Mouse (Mus musculus): ENCODE results near the gene 9430097D07Rik.

The 9430097D07Rik gene

DNA sequence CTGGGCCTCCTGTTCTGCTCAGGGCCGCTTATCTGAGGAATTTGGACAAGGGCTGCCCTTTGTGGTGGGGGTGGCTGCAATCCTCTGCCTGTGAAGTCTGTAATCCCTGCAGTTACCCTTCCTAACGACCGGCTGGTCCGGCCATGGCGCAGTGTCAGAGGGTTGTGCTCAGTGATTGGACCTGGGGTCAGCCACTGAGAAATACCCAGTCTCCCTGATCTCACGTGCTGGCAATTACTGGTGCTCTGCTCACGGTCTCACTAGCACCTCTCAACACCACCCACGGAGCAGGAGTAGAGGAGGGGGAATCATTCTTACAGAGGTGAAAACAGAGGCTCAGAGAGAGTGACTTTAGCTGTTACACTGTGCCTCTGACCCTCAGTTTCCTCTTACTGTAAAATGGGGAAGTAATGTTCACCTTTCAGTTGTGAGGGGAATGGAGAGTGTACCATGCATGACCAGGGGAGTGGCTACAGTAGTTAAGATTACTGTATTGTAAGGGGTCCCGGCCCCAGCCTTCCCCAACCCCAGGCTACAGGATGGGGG is 38.1 kb downstream of the 9430097D07Rik start:
- Histone ChIP-seq H3K36me3 (ENCODE audit: control insufficient read depth, insufficient read depth, low read length, poor library complexity, severe bottlenecking) (no peaks in the 10 kb centered on the region), H3K27me3 (ENCODE audit: control insufficient read depth, insufficient read depth, low read length, poor library complexity, severe bottlenecking) (no peaks in the 10 kb centered on the region)
- DNase-seq (ENCODE audit: low read depth, low spot score), result peak; percentile 78

DNA sequence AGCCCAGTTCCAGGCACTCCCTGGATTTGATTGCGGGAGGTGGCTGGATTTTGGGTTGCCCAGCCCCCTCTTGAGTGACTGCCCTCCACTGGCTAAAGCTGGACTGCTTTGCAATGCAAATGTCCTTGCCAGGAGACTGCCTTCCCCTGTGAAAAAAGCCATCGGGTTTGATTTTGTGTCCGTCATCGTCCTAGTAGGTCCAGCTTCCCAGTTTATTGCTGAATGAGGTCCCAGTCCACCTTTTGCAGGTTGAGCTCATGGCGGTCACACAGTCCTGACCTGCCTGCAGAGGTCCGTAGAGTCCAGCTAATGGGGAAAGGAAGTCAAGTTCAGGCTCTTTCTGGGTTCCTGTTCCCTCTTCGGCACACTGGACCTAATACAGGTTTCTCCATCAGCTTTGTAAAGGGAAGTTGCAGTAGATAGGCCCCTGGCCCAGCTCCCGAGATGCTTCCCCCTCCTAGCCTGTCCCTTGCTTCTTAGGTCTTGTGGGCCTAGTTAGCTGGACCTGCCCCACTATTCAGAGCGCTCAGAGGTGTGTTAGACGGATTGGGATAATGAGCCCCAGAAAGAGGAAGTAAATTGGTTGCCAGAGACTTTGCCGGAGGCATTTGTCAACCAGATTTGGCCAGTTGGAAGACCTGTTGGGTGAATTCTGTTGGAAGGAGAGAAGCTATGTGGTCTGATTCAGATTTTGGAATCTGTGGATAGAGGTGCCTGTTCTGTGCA is 38.7 kb downstream of the 9430097D07Rik start:
- Histone ChIP-seq H3K27me3 (ENCODE audit: control insufficient read depth, insufficient read depth, low read length, poor library complexity, severe bottlenecking) (no peaks in the 10 kb centered on the region), H3K36me3 (ENCODE audit: control insufficient read depth, insufficient read depth, low read length, poor library complexity, severe bottlenecking) (no peaks in the 10 kb centered on the region)
- DNase-seq (ENCODE audit: low read depth, low spot score), result peak; percentile 58

DNA sequence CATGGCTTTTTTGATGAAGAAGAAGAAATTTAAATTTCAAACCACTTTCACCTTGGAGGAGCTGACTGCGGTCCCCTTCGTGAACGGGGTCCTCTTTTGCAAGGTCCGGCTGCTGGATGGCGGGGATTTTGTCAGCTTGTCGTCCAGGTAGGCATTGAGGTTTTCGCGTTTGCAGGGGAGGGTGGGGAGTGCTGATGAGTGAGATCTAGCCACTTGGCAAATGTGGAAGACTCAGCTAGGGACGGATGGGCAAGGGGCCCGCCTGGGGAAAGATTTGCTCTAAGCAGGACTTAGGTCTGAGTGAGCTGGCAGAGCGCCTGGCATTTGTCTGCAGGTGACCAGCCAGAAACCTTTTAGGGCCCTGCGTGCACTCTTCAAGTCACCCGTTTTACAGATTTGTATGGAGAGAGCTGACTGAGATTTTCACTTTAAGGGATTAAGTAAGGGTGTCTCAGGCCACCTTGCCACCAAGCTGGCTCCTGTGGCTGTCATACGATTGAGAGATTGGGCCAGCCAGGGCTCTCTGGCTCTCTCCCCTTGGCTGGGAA is 39.3 kb downstream of the 9430097D07Rik start:
- Histone ChIP-seq H3K27me3 (ENCODE audit: control insufficient read depth, insufficient read depth, low read length, poor library complexity, severe bottlenecking) (no peaks in the 10 kb centered on the region), H3K36me3 (ENCODE audit: control insufficient read depth, insufficient read depth, low read length, poor library complexity, severe bottlenecking) (no peaks in the 10 kb centered on the region)
- peak; percentile 29 for DNase-seq (ENCODE audit: low read depth, low spot score)

DNA sequence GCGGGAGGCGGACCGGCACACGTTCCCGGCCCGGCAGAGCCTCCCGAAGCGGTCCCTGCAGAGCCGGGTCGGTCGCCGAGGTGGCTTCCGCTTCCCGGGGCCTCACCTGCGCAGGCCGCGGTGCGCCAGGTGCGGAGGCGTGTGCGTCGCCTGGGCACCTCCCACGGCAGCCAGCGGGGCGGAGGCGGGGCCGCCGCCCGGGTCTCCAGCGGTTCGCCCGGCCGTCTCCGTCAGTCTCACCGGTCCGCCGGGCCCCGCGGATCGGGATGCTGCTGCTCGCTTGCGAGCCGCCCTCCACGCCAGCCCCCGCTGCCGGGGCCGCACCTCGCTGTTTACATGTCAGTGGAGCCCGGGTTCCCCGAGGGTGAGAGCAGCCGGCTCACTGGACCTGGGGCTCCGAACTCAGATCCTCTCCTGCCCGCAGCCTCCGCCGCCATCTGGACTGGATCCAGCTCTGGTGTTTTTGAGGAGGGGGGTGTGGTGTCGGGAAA is 39.9 kb downstream of the 9430097D07Rik start:
- Histone ChIP-seq H3K27me3 (ENCODE audit: control insufficient read depth, insufficient read depth, low read length, poor library complexity, severe bottlenecking) (no peaks in the 10 kb centered on the region), H3K36me3 (ENCODE audit: control insufficient read depth, insufficient read depth, low read length, poor library complexity, severe bottlenecking) (no peaks in the 10 kb centered on the region)
- peak; percentile 80 for DNase-seq (ENCODE audit: low read depth, low spot score)

DNA sequence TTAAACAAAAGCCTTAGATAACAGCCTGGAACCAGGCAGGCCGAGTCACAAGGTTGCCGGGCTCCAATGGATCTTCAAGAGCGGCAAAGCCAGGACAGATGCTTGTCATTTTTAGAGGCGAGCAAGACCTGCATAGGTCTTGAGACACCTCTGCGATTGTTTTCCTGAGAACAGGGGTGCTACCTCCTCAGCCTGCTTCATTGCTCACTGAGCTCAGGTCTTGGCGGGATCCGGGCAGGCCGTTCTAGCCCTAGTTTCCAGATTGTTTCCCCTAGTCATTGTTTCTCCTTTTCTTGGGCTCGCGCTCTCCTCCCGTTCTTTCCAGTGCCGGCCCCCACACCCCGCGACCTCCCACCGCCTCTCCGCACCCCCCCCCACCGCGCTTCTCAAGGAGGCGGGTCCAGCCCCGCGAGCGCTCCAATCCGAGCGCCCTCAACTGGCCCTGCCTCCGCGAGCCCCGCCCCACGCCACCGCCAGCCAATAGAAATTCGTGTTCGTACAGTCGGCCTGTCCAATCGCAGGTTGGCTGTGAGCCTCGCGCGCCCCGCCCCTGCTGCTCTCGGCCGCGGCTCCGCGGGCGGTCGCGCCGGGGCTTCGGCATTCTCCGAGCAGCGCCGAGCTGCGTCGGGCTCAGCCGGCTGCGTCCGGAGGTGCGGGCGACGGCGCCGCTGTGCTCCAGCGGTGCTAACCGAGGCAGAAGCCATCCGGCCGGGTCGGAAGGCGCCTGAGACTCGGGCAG is 40.6 kb downstream of the 9430097D07Rik start, which contains the start of gene Fam102a:
Fam102a (plus strand) TSS at position 600 of the 739 bp plus-strand sequence.
- Histone ChIP-seq H3K36me3 (ENCODE audit: control insufficient read depth, insufficient read depth, low read length, poor library complexity, severe bottlenecking) (no peaks in the 10 kb centered on the region), H3K27me3 (ENCODE audit: control insufficient read depth, insufficient read depth, low read length, poor library complexity, severe bottlenecking) (no peaks in the 10 kb centered on the region)
- peak; percentile 97 for DNase-seq (ENCODE audit: low read depth, low spot score)

DNA sequence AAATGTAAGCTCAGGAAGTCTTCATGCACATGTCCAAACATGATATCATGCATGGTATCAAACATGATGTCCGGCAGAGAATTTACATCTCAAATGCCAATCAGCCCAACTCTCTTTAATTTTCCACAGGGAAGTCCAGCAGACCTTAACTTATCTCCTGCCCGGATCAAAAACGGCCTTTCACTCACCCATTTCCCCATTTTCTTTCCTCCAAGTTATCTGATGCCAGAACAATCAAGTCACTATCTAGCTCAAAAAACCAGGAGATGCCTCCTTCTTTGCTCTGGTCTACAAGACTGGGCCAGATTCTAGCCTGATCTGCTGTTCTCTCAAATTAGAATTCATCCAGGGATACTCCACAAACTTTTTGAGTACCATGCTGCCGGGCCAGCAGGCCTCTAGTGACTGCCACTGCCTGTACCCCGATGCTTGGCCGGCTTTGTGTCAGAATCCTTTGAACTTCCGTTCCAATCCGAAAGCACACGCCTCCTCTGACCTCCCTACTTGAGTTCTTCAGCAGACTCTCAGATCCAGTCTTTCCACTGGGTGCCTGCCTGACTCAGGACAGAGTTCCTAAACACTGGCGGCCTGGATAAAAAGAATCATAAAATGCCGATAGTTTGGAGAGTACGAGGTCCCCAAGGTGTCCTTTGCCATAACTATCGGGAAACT is 41.3 kb downstream of the 9430097D07Rik start:
- Histone ChIP-seq H3K27me3 (ENCODE audit: control insufficient read depth, insufficient read depth, low read length, poor library complexity, severe bottlenecking) (no peaks in the 10 kb centered on the region), H3K36me3 (ENCODE audit: control insufficient read depth, insufficient read depth, low read length, poor library complexity, severe bottlenecking) (no peaks in the 10 kb centered on the region)
- DNase-seq (ENCODE audit: low read depth, low spot score), result peak; percentile 58

DNA sequence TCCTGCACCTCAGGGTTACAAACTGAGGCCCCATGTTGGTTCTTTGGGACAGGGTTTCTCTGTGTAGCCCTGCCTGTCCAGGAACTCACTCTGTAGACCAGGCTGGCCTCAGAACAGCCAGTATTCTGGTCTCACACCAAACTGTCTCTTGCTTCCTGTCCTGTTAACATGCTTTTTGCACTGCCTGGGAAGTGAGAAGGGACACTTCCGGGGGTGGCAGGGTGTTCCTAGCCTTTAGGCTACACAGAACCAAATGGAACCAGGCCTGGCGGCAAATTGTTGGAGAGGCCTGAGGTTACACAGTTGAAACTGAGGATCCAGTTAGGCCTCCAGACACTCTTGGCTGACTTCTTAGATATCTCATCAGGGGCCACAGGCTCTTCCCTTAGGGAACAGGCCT is 42.3 kb downstream of the 9430097D07Rik start:
- Histone ChIP-seq H3K36me3 (ENCODE audit: control insufficient read depth, insufficient read depth, low read length, poor library complexity, severe bottlenecking) (no peaks in the 10 kb centered on the region), H3K27me3 (ENCODE audit: control insufficient read depth, insufficient read depth, low read length, poor library complexity, severe bottlenecking) (no peaks in the 10 kb centered on the region)
- DNase-seq (ENCODE audit: low read depth, low spot score), result no peak

DNA sequence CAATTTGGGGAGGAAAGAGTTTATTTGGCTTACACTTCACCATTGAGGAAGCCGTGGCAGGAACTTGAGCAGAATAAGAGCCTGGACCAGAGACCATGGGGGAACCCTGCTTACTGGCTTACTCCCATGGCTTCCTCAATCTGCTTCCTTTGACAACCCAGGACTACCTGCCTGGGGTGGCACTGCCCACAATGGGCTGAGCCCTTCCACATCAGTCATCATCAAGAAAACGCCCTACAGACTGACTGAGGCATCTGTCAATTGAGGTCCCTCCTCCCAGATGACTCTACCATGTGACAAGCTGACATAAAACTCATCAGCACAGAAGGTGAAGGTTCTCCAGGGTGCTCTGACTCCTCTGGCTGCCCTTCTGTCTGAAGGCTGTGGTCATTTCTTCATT is 45.0 kb downstream of the 9430097D07Rik start:
- Histone ChIP-seq H3K36me3 (ENCODE audit: control insufficient read depth, insufficient read depth, low read length, poor library complexity, severe bottlenecking) (no peaks in the 10 kb centered on the region), H3K27me3 (ENCODE audit: control insufficient read depth, insufficient read depth, low read length, poor library complexity, severe bottlenecking) (no peaks in the 10 kb centered on the region)
- DNase-seq (ENCODE audit: low read depth, low spot score), result peak; percentile 14

DNA sequence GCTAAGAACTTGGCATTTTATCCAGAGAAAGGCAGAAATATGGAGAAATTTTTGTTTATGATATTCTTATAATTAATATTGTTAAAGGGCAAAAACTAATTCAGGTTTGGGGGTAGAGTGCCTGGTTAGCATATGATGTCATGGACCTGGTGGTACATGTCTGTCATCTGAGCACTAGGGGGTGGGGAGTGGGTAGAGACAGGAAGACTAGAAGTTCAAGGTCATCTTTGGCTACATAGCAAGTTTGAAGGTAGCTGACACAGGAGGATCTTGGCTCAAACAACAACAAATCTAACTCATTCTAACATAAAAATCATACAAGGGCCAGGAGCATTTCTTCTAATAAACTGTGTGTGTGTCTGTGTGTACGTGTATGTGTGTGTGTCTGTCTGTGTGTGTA is 47.2 kb downstream of the 9430097D07Rik start:
- DNase-seq (ENCODE audit: low read depth, low spot score), result no peak
- Histone ChIP-seq H3K36me3 (ENCODE audit: control insufficient read depth, insufficient read depth, low read length, poor library complexity, severe bottlenecking) (no peaks in the 10 kb centered on the region), H3K27me3 (ENCODE audit: control insufficient read depth, insufficient read depth, low read length, poor library complexity, severe bottlenecking) (no peaks in the 10 kb centered on the region)

DNA sequence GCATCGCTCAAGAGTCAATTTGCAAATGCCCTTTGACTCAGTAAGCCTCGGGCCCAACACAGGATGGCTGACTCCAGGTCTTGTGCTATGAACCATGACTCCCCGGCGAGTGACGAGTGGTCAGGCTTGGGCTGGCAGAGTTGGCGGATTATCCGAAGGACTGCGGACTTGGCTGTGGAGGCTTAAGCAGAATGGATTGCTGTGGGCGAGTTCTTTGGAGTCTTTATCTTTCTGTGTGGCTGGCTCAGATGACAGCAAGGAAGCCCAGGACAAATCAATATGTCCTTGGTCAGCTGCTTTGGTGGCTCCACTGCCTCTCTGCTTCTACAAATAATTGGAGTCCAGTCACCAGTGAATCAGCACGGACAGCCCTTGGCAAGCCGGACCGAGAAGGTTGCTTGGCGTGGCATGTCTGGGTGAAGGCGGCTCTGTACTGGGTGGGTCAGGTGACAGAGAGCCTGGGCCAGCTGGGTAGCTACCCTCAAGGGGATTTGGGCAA is 48.0 kb downstream of the 9430097D07Rik start:
- no peaks in the 10 kb centered on the region for H3K27me3 ChIP-seq (ENCODE audit: control insufficient read depth, insufficient read depth, low read length, poor library complexity, severe bottlenecking)
- DNase-seq (ENCODE audit: low read depth, low spot score), result no peak
- H3K36me3 ChIP-seq (ENCODE audit: control insufficient read depth, insufficient read depth, low read length, poor library complexity, severe bottlenecking), result no peaks in the 10 kb centered on the region

DNA sequence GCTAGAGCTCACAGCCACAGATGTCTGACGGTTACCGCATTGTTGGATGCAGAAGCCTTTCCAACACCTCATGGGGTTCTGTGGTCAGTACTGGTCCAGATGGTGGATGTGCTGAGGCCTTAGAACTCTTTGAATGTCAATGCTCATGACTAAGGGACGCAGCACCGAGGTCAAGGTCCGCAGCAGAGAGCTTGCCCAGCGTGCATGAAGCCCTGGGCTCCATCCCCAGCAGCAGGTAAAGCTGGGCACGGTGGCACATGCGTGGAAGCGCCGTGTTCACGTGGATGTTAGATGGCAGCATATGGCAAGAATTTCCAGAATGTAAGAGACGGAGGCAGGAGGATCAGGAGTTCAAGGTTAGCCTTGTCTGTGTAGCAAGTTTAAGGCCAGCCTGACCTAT is 49.7 kb downstream of the 9430097D07Rik start:
- Histone ChIP-seq H3K27me3 (ENCODE audit: control insufficient read depth, insufficient read depth, low read length, poor library complexity, severe bottlenecking) (no peaks in the 10 kb centered on the region), H3K36me3 (ENCODE audit: control insufficient read depth, insufficient read depth, low read length, poor library complexity, severe bottlenecking) (no peaks in the 10 kb centered on the region)
- no peak for DNase-seq (ENCODE audit: low read depth, low spot score)

DNA sequence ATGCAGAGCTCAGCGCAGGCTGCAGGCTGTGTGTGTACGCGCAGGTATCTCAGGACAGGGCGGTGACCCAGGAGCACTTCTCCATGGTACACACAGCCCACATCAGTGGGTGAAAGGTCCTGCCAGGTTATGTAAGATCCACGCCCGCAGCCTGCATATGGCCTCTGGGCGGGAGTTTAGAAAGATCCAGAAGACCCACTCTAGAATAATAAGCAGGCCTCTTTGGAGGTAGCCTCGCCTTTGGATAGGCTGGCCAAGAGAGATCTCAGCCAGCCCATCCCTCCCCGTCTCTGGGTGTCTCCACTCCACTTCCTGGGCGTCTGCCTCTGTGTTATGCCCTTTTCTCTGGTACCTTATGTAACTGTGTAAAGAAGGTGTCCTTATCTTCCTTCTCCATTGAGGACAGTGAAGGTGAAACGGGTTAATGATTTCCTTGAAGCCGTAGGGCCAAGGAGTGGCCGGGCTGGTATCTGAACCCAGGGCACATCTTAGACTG is 50.9 kb downstream of the 9430097D07Rik start:
- Histone ChIP-seq H3K36me3 (ENCODE audit: control insufficient read depth, insufficient read depth, low read length, poor library complexity, severe bottlenecking) (no peaks in the 10 kb centered on the region), H3K27me3 (ENCODE audit: control insufficient read depth, insufficient read depth, low read length, poor library complexity, severe bottlenecking) (no peaks in the 10 kb centered on the region)
- no peak for DNase-seq (ENCODE audit: low read depth, low spot score)

All from splenic B cell, adult 2 months (primary cell).